Mouse (Mus musculus) central nervous system, embryonic 11.5 days (tissue): ENCODE data around the gene Gm10283. TPM values are rescaled to one million over a fixed set of nuclear protein-coding genes. Genes with fewer than 3 reads are reported as not detected.

Experiments used
- polyA plus RNA-seq: library from polyadenylated mRNA; depleted of rRNA; stranded (reverse); fragments of >200 nt; gene quantifications from 2 replicates; pipeline ENCODE4 v1.2.3, GENCODE M21; 2012; rRNA removed

Gene Gm10283
- not detected in 2 replicates for polyA plus RNA-seq

GRCm38 (mm10) chr8:60503098-60503497 is at the start of gene Gm10283:
Gene Gm10283 (minus strand): TSS chr8:60503198.

DNA sequence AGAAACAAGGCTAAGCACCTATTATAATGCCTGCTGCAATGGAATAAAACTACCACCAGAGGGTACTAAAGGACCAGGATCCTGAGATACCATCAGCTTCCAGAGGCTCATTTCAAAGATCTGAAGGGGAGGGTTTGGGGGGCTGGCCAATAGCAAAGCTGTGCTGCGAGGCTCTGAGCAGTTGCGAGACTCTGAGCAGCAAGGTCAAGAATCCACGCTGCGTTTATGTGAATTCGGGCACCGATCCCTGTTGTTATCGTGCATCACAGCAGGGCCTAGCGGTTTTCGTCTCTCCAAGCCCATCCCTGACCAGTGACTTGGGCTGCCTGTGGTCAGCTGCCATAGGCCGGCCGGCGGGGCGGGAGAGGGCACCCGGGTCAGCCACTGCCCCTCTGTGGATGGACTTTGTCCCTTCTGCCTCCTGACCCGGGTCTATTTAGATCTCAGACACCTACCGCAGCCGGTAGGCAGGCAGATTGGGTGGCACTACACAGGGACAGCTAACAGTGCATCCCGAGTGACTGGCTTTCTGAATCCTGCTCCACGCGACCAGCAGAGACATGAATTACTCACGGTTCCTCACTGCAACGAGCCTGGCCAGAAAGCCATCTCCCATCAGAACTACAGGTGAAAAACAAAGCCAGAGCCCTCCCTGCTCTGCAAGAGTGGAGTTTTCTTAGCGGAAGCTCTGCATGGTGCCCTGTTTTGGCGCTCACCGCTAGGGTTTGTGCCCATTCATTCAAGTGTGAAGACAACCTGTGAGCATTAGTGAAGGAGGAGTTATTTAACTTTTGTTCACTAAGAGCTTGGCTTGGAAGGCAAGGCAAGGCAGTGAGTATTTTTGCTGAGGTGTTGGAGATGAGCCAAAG is 2.9 kb upstream of the Gm10283 start, which contains the start of gene Aadat:
TSS of gene Aadat (plus strand) at position 280 of the 869 bp plus-strand sequence.

Other genes with a start within 250 kb of the Gm10283 start
- 0.66 and 1.3 TPM in 2 replicates for gene Aadat, start 2.7 kb upstream of the Gm10283 start, polyA plus RNA-seq
- gene Mfap3l, start 129.6 kb upstream of the Gm10283 start, polyA plus RNA-seq = 2.4 and 3.1 TPM in 2 replicates